Mouse (Mus musculus) embryonic stem cell, embryonic (primary cell): Measurements from ENCODE around the gene Sash1.

ENCODE experiments used
- CTCF ChIA-PET, 4 experiments: fragments of 300-600 bp in 2 of 4; fragments of 350-600 bp in 2 of 4; sonication (Branson Sonifier 250); formaldehyde crosslinking; loops; one replicate each; lab custom pipeline; 2022; ENCODE audit warnings: inconsistent platforms in 2 of 4; lab: Charles Lee
- POLR2A ChIA-PET, 4 experiments: fragments of 300-600 bp in 2 of 4; fragments of 350-600 bp in 2 of 4; sonication (Branson Sonifier 250); formaldehyde crosslinking; loops; one replicate each; lab custom pipeline; 2022; ENCODE audit warnings: antibody characterized with exemption in 4 of 4, inconsistent platforms in 1 of 4; lab: Charles Lee

The Sash1 gene

DNA sequence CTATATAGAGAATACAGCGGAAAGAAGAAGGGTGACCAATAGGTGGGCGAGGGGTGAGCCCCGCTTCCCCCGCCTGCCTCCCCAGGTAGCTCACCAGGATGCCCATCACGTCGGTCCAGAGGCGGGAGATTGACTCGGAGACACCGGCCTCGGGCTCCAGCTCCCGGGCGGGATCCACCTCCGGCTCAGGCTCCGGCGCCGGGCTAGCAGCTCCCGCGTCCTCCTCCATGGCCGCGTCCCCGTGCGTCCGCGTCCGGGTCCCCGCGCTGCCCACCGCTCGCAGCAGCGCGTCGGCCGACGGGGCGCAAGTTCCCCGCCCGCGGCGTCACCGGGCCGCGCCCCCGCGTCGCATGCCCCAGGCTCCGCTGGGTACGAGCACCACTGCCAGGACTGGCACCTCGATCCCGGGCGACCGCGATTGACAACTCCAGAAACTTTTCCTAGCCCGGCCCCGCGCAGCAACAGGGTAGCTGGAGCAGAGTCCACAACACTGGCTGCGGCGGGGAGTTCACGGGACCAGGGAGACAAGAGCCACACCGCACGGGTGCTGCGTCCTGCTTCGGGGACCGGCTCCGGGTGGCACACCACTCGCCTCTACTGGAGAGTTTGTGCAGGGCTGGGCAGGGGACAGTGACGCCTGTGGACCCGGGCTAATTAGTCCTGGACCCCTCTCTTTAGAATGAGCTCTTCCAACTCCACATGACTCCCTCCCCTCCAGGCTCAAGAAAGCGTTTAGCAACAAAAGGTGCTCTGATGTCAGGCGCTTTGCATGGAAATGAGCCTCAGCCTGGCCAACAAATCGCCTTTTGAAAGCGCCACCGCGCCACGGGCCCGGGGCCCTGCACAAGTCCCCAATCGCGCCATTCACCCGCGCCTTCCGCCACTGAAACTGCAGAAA, at the start of gene Sash1:
Gene Sash1, minus strand, starts transcription at position 441 of the 898 bp plus-strand sequence.
- CTCF ChIA-PET, result interaction anchor here in 2 of 4 experiments (0.8 to 1.0 kb wide), 5 partner anchors 13 to 66 kb away, joined by 3 to 4 read pairs (median 3); no protein-coding TSS in a partner anchor
- POLR2A ChIA-PET, result interaction anchor here (0.6 to 3.8 kb wide), 71 partner anchors 7 to 1266 kb away, joined by 3 to 34 read pairs (median 4); partner anchors contain the start of gene Ust (in 1 of the 4)

DNA sequence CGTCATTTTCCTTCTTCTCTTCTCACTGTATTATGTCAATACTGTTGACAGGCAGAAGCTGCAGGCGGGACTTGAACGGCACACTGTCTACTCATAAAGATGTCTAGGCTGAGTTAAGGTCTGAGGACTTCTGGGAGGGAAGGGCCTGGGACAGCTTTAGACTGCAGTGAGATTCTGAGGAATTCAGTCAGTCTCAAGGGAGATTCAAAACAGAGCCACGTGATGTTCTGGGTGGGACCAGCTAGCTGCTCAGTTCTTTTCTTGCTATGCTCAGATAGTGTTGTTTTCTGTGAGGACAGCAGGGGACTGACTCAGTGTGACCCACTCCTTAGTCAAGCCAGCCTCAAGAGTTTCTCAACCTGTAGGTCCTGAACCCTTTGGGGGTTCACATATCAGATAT, 49.7 kb upstream of the Sash1 start:
- CTCF ChIA-PET, result interaction anchor here in 2 of 4 experiments (1.0 to 1.4 kb wide), 3 partner anchors 77 to 220 kb away, joined by 3 to 5 read pairs (median 3); no protein-coding TSS in a partner anchor
- POLR2A ChIA-PET, result interaction anchor here in 2 of 4 experiments (0.8 to 1.7 kb wide), 5 partner anchors 14 to 103 kb away, joined by 3 to 8 read pairs (median 3); partner anchors contain the start of gene Sash1 (in 1 of the 2)

DNA sequence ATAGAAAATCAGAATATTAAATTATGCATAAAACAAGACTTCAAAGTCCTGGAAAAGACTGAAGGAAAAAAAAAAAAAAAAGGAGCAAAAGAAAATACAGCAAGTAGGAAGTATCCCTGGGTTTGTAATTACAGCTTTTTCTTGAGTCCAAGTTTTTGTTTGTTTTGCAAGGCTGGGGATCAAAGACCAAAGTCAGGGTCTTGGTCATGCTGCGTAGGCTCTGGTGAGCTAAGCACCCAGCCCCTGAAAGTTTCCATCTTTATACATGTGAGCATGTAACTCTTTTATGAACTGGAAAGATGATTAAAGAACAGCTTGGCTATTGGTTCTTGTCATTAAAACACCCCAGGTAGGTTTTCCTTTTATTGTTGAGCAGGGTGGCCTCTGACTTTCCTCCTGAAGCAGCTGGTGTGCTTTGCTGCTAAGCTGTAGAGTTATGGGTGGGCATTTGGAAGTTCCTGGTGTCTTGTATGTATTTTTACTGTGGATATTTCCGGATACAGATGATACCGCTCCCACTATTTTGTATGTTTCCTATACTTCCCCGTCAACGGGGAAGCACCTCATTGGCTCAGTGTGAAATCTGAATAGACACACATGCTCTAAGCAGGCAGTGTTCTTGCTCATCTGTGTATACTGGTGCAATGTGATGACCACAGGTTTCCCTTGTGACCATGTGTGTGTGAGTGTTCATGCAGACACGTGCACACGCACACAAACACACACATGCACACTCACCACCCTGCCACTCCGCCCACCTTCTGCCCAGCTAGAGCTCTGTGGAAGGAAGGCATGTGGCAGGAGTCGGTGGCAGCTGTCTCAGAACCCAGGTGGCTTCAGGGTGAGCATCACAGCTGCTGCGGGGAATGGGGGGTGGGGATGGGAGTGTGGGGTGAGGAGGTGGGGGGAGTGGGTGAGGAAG, 47.8 kb upstream of the Sash1 start:
- ChIA-PET POLR2A (interaction anchor here in 2 of 4 experiments (0.8 to 1.7 kb wide), 3 partner anchors 47 to 133 kb away, joined by 4 to 8 read pairs (median 8); partner anchors contain the start of gene Sash1 (in 2 of the 2)), CTCF (interaction anchor here in 1 of 4 experiments (0.6 kb wide), 1 partner anchor 53 kb away, joined by 4 read pairs; no protein-coding TSS in a partner anchor)

DNA sequence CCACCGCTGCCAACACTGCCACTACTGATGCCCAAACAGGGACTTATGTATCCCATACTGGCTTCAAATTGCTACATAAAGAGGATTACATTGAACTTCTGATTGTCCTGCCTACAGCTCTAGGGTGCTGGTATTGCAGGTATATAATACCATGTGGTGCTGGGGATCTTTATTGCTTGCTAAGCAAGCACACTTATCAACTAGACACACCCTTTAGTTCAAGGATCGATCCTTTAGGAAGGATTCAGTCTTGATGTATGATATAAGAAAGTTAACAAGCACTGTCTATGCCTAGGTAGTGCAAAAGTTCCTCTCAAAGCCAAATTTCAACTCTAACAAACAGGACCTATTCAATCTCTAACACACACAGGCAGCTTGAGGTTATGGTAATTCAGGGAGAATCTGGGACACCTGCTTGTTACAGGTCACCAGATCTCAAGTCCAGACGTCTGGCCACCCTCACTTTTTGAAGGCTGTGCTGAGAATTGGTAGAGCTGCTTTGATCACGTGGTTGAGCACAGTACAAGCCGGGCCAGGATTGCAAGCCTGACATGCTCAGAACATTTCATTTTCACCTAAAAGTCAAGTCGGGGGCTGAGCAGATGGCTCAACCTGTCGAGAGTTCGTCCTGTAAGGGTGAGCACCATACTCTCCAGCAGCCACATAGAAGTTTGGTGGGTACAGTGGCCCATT, 45.8 kb upstream of the Sash1 start:
- CTCF ChIA-PET, result interaction anchor here in 1 of 4 experiments (0.8 kb wide), 1 partner anchor 19 kb away, joined by 3 read pairs; no protein-coding TSS in a partner anchor
- POLR2A ChIA-PET, result interaction anchor here in 1 of 4 experiments (0.8 kb wide), 1 partner anchor 745 kb away, joined by 3 read pairs; no protein-coding TSS in a partner anchor

- ChIA-PET CTCF (no interaction called here), POLR2A (no interaction called here)
Measured at GRCm38 (mm10) chr10:8930672-8931071, 44.8 kb upstream of the Sash1 start.

DNA sequence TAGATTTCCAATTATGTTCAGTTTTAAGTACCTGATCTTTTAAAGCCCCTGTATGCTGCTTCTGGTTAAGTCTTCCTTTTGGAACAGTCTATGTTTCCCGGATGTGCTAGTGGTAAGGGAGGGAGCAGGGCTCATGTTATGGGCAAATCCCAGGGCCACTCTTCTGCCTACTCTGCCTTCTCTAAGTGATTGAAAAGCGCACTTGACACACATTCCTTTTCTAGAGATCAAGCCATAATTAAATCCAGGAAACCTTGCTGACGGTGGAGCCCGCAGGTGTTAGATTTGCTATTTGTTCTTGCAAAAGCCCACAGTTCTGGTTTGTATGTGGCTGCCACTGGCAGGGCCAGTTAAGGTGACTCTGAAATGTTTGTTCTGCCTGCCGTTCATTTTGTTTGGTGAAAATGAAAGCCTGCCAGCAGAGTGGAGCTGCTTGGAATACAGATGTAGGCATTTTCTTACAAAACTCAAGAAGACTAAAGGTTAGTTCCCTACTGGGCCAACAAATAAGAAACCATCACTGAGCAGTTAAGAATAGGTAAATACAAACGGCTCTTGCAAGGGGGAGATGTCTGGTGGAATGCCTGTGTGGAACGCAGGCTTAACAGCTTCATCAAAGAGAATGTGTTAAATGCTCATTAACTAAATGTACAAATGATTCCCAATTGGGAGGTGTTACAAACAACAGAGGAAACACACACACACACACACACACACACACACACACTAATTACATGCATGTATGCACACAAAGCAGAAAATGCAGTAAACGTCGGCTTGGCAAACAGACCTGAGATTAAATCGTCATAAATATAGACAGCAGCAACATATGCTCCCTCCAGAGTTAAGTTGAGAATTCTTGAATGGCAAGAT, 43.1 kb upstream of the Sash1 start:
- CTCF ChIA-PET, result interaction anchor here in 2 of 4 experiments (0.8 to 1.0 kb wide), 2 partner anchors 95 to 148 kb away, joined by 3 read pairs; no protein-coding TSS in a partner anchor
- POLR2A ChIA-PET, result interaction anchor here in 1 of 4 experiments (1.0 kb wide), 1 partner anchor 43 kb away, joined by 4 read pairs; the partner anchor contains the start of gene Sash1

DNA sequence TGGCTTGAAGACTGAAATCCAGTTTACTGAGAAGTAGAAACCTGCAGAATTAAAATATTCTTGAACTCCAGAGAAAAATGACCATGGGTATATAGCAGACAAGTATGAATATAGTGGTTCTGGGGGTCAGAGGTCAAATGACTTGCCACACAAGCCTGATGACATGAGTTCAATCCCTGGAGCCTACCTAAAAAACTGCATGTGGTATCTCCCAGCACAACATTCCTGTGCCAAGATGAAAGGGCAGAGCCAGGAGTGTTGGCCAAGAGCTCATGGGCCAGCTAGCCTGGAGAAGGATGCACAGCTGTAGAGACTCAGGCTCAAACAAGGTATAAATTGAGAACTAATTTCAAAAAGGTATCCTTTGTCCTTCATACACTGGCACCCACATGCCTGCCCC, 42.4 kb upstream of the Sash1 start:
- ChIA-PET POLR2A (no interaction called here), CTCF (no interaction called here)

DNA sequence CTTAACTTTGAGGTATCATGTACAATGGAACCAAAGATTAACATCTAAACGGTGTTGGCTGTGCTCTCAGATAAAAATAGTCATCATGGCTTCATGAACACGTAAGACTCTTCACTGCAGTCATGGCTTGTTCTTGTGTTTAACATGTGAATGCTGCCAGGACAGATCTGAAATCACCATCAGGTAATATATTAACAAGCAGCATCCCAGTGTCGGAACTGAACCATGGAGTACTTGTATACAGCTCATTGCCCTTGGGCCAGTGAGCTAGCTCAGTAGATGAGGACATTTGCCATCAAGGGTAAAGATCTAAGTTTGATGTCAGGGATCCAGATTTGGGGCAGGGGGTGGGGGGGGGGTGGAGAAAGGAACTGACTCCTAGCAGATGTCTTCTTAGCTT, 41.0 kb upstream of the Sash1 start:
- ChIA-PET POLR2A (interaction anchor here in 1 of 4 experiments (0.7 kb wide), 1 partner anchor 971 kb away, joined by 3 read pairs; no protein-coding TSS in a partner anchor), CTCF (interaction anchor here in 1 of 4 experiments (0.6 kb wide), 1 partner anchor 163 kb away, joined by 10 read pairs; no protein-coding TSS in a partner anchor)

DNA sequence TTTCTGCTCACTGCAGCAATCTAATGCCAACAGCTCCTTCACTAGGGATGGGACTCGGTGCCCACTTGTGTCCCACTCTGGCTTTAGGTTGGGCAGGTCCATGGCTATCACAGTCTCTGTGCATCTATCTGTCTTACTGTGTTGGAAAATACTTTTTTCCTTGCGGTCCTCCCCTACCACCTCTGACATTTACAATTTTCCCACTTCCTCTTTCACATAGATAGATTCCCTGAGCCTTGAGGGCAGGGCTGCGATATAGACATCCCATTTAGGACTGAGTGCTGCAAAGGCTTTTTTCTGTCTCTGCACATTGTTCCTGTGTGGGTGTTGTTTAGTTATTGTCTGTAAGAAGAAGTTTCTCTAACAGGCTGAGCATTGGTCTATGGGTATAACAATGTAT, 40.4 kb upstream of the Sash1 start:
- CTCF ChIA-PET, result interaction anchor here in 1 of 4 experiments (0.6 kb wide), 1 partner anchor 162 kb away, joined by 10 read pairs; no protein-coding TSS in a partner anchor

DNA sequence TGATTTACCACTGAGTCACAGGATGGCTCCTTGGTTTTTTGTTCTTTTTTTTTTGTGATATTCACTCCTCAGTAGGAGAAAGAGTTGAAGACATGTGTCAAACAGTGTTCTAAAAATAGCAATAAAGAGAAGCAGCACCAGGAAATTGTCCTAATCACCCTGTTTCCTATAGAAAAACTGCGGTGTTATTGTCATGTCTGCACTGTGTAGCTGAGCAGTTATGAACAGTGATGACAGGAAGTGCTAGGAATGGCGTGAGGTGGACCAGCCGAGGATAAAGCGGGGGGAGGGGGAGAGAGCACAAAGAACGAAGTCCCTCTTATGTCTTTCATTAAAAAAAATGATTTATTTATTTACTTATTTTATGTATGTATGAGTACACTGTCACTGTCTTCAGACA, 39.4 kb upstream of the Sash1 start:
- ChIA-PET POLR2A (interaction anchor here in 1 of 4 experiments (0.6 kb wide), 1 partner anchor 26 kb away, joined by 3 read pairs; no protein-coding TSS in a partner anchor), CTCF (no interaction called here)

More for the DNA sequence above, 40.4 kb upstream of the Sash1 start:
- POLR2A ChIA-PET, result no interaction called here

DNA sequence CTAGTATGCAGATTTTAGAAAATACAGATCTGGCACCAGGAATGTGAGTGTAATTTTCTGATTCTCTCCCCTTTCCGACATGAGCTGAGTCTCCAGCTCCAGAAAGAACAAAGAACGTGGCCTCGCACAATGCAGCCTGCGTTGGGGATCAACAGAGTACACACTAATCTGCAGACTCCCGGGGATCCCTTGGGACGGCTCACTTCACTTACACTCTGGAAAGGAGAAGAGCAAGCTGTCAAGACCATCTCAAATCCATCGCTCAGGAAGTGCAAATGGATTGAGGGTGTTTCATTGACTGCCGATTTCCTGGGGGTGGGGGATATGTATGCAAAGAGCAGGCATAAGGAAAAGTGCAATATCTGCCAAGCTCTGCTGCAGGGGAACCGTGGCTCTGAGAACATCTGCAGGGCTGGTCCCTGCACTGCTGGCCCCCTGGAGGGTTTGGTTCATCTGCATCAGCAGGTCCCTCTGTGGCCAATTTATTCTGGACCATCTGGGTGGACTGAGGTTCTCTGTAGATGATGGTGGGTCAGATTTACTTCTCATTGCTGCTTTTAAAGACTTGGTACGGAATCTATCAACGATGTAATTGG, 35.3 kb upstream of the Sash1 start:
- ChIA-PET POLR2A (interaction anchor here in 1 of 4 experiments (1.3 kb wide), 1 partner anchor 35 kb away, joined by 3 read pairs; the partner anchor contains the start of gene Sash1), CTCF (interaction anchor here in 1 of 4 experiments (0.6 to 1.4 kb wide), 2 partner anchors 8 to 20 kb away, joined by 4 to 5 read pairs; no protein-coding TSS in a partner anchor)

GRCm38 (mm10) chr10:8917798-8918197, 31.9 kb upstream of the Sash1 start:
- CTCF ChIA-PET, result no interaction called here
- POLR2A ChIA-PET, result interaction anchor here in 1 of 4 experiments (0.8 kb wide), 1 partner anchor 31 kb away, joined by 3 read pairs; the partner anchor contains the start of gene Sash1

DNA sequence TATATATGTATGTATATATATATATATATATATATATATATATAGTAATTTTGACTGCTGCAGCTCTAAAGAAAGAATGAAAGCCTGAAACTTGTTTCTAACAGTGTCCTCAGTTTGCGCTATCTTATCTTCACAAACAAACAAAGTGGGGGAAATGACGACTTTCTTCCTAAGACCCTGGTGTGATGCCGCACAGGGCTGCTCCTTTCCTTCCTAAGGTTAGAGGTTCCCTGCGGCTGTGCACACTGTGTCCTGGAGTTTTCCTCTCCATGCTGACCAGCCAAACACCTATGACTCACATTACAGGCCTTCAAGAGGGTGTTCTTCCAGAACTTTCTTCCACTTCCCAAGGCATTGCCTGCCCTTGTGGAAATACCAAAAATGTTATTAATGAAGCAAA, 31.5 kb upstream of the Sash1 start:
- ChIA-PET POLR2A (no interaction called here), CTCF (no interaction called here)

GRCm38 (mm10) chr10:8915755-8916154, 29.9 kb upstream of the Sash1 start:
- ChIA-PET POLR2A (no interaction called here), CTCF (no interaction called here)

DNA sequence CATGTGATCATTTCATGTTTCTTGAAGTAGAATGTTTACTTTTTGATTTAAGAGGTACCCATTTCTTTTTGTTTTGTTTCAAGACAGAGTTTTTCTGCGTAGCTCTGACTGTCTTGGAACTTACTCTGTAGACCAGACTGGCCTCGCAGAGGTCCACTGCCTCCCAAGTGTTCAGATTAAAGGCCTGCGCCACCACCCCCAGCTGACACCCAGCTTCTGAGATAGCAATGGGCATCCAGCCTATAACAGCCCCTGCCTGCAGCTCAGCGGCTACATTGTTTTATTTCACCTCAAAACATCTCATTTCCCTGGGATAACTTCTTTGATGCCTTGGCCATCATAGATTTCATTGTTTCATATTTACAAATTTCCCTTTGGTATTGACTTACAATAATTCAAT, 28.0 kb upstream of the Sash1 start:
- POLR2A ChIA-PET, result interaction anchor here in 1 of 4 experiments (1.4 kb wide), 1 partner anchor 28 kb away, joined by 3 read pairs; the partner anchor contains the start of gene Sash1
- CTCF ChIA-PET, result interaction anchor here in 2 of 4 experiments (0.9 to 1.3 kb wide), 2 partner anchors 8 to 28 kb away, joined by 3 to 4 read pairs; partner anchors contain the start of gene Sash1 (in 1 of the 2)
